Mouse (Mus musculus) heart, adult 18-20 months (tissue): ENCODE results near the gene Ppp1r2. TPM values are rescaled to one million over a fixed set of nuclear protein-coding genes. Genes with fewer than 3 reads are reported as not detected.
"Not testable (repeated sequence)": the region's sequence is repeated elsewhere in the genome, so short reads cannot be mapped to it uniquely, and the experiment has no call there.

Source experiments
- DNase-seq, 2 experiments: peaks; one replicate each; pipeline ENCODE4 v3.0.0; 2021 to 2022; ENCODE audit warnings: mixed read lengths in 1 of 2
- long read RNA-seq, 2 experiments: library from polyadenylated mRNA; stranded (forward); transcript quantifications; one replicate each; pipeline ENCODE4 v2.0.0; 2021
- total RNA-seq, 2 experiments: library from RNA; stranded (reverse); gene quantifications; 2 replicates each; pipeline ENCODE4 v1.2.3; 2021

Ppp1r2 gene
- 10 to 100 TPM; 77.5 to 85.2 TPM for total RNA-seq
- long read RNA-seq, experiment 1, full-length matches to known transcripts = 134 of 149 reads
- long read RNA-seq, experiment 1, partial matches to known transcripts = 10 of 149 reads
- long read RNA-seq, experiment 1, other reads (novel, unspliced or antisense) = 5 of 149 reads
- long read RNA-seq, experiment 2, full-length matches to known transcripts = 68 of 79 reads
- long read RNA-seq, experiment 2, partial matches to known transcripts = 10 of 79 reads
- long read RNA-seq, experiment 2, other reads (novel, unspliced or antisense) = 1 of 79 reads

DNA sequence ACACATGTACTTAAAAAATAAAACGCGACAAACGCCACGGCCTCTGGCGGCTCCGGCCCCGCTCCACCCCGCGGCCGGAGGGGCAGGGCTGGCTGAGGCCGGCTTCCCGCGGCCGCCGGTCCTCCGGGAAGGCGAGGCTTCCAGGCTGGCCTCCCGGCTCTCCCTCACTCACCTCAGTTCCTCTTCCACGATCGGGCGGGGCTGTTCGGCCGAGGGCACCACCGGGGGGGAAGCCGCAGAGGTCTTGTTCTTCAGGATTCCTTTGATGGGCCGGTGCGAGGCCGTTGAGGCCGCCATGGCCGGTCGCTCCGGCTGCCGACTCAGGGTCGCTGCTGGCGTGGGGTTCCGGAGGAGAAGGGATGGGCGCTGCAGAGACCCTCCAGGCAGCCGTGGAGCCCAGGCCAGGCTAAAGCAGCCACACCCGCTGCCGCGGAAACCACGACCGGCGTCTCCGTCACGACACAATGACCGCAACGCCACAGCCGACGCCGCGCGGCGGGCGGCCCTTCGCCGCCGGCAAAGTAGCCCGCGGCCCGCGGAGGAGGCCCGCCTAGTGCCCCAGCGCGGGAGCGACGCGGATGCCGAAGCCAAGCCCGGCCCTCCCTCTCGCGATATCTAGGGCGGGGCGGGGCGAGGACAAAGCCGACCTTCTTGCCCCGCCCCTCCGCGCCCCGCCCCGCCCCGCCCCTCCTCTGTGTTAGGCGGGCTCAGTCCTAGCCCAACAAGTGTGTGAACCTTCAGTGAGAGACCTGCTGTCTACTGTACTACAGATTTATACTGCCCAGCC lies at the start of gene Ppp1r2:
Gene Ppp1r2 (minus strand): TSS at position 604 of the 787 bp plus-strand sequence.
- DNase-seq = peak; percentile 94 to 95

DNA sequence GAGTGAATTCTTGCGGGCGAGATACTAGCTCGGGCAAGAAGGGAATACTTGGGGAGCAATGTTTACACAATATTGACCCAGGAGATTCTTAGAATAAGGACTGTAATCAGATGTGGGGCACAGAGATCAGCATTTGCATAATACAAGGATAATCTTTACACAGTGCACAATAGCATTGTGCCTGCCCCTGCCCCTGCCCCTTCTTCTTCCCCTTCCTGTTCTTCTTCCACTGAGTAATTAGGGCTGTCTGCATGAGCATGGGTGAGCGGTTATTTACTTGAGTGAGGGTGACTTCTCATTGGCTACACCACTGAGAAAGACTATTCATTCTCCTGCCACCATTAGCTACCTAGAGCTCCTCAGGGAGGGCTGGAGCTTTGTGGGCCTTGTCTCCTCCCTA lies 46.4 kb upstream of the Ppp1r2 start:
- DNase-seq = no peak

GRCm38 (mm10) chr16:31320954-31321353 lies 45.9 kb upstream of the Ppp1r2 start:
- no peak for DNase-seq

DNA sequence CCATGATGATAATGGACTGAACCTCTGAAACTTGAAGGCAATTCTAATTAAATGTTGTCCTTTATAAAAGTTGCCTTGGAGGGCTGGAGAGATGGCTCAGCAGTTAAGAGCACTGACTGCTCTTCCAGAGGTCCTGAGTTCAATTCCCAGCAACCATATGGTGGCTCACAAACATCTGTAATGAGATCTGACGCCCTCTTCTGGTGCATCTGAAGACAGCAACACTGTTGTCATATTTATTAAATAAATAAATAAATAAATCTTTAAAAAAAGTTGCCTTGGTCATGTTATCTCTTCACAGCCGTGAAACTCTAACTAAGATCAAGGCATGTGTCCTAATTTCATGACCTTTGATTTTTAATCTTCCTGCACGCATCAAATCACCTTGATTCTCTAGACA lies 44.6 kb upstream of the Ppp1r2 start:
- DNase-seq = not testable (repeated sequence)

GRCm38 (mm10) chr16:31319316-31319715 lies 44.2 kb upstream of the Ppp1r2 start:
- peak; percentile 55 to 56 for DNase-seq

DNA sequence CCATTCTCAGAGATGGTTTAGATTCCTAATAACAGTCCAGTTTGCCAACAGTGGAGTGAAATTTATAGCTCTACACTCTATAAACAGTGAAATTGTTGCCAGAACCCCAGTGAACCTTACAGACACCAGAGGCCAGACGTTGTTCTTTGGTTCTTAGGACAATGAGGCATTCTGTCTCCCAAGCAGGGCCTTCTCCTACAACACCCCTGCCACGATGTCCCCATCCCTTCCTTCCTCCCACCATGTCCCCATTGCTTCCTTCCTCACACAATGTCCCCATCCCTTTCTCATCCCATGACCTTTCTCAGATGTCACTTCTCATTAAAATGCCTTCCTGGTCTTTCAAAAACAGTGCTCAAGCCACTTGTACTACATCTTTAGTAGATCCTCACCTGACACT lies 43.3 kb upstream of the Ppp1r2 start:
- DNase-seq = no peak

- DNase-seq = peak; percentile 80 to 89
Observed at GRCm38 (mm10) chr16:31316246-31317143, 41.4 kb upstream of the Ppp1r2 start.

GRCm38 (mm10) chr16:31315294-31315693 lies 40.2 kb upstream of the Ppp1r2 start:
- DNase-seq = no peak

GRCm38 (mm10) chr16:31314497-31315233 lies 39.6 kb upstream of the Ppp1r2 start, which contains the start of gene Apod:
Gene Apod, minus strand, starts transcription at chr16:31314808.
- DNase-seq = peak in 1 of 2 experiments; percentile 25

GRCm38 (mm10) chr16:31313611-31314010 lies 38.5 kb upstream of the Ppp1r2 start:
- DNase-seq = no peak

GRCm38 (mm10) chr16:31312296-31312695 lies 37.2 kb upstream of the Ppp1r2 start:
- no peak for DNase-seq

DNA sequence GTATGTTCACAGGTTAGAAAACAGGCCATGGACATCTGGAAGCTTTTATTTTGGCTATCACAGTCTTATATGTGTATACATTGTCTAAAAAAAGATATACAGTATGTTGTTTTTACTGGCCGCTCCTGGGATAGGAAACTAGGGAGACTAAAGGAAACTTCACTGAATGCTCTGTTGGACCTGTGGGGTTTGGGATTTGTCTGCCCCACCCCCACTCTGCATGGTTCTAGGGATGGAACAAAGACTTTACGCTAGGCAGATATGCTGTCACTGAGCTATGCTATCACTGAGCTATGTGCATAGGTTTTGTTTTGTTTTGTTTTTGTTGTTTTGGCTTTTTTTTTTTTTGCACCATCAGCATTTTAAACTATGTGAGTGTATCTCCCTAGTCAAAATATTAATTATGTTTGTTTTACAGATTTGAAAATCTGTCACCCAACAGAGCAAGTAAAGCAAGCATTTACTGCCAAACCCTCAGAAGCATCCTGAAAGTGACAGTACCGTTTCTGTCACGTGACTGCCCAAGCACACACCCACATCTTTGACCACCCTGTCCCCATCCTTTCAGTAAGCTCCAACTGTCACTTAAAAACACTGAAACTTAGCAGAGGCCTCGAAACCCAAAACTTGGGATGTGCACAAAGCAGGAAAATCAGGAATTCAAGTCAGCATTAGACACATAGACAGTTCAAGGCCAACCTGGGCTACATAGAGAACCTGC lies 30.3 kb upstream of the Ppp1r2 start:
- no peak for DNase-seq

DNA sequence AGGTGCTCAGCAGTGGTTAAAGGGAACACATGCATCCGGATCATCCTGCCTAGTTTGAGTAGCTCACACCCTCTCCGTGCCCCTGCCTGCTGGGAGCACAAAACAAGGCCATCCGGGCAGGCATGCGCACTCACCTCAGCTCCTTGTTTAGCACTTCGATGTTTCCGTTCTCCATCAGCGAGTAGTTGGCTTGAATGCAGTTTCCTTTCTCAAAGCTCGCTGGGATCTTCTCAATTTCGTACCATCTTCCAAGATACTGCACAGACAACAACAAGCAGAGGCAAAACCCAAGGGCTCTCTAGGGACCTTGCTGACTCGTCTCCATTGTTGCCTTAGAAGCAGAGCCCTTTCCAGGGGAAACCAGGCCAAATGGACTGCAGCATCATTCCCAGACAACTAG lies 28.2 kb upstream of the Ppp1r2 start:
- DNase-seq = peak; percentile 60 to 75

- no peak for DNase-seq
Observed at GRCm38 (mm10) chr16:31300883-31301532, 25.9 kb upstream of the Ppp1r2 start.

DNA sequence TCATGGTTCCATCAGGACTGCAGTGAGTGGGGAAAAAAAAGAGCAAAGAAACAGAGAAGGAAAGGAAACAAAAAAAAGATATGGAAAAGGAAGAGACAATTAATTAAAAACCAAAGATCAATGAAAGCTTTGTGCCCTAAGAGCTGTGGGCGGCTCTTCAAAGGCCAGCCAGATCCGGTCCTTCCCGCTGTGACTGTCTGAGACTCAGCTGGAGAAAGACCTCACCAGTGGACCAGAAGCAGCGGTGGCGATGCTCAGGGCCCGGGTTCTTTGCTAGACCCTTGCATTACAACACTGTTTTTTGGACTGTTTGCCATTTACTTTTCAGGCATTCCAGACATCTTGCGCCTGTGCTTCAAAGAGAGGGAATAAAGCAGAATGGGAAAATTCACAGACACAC lies 25.4 kb upstream of the Ppp1r2 start:
- DNase-seq = no peak

DNA sequence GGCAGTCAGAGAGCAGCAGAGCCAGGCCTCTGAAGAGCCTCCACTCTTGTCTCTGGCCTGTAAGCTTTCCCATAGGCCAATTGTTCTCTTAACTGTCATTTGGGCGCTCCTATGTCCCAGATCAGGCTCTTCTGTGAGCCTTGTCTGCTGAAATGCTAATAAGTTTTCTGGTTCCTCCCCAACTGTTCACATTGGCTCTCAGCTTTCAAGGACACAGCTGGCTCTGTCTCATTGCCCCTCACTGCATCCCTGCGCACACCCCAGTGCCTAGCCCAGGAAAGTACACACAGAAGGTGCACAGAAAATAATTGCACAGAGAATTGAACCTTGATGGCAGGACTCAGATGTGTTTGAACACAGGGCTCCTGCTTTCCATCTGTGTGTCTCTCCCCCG lies 24.9 kb upstream of the Ppp1r2 start:
- no peak for DNase-seq

DNA sequence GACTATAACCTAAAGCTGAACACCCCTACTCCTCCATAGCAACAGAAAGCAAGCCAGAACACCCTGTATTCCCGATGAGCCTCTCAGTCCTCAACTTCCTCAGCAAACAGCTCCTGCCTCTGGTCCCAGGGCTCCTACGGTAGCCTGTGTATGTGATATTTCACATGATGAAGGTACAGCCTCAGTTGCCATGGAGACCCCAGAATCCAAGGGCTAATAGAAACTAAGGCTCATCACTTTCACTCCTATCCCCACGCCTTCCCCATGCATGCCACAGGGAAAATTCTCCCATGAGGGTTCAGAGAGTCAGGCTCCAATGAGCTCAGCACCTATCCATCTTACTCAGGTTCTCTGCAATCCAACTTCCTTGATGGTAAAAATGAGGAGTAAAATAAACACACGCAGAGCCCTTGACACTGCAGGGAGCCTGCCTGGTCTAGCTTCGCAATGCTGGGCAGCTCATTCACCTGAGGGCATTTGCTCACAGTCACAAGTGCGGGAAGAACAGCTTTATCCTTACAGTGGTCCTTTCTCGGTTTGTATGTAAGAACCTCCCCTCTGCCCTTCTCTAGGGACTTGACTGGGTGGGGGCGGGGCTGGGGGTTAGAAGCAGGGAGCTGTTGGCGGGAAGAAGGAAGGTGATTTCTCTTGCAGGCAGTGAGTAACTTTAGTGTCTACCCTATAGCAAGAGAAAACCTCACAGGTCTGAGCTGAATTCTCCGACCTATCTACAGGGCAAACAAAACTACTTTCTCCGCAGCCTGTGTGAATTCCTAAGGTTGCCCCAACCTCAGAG lies 24.3 kb upstream of the Ppp1r2 start:
- no peak for DNase-seq

DNA sequence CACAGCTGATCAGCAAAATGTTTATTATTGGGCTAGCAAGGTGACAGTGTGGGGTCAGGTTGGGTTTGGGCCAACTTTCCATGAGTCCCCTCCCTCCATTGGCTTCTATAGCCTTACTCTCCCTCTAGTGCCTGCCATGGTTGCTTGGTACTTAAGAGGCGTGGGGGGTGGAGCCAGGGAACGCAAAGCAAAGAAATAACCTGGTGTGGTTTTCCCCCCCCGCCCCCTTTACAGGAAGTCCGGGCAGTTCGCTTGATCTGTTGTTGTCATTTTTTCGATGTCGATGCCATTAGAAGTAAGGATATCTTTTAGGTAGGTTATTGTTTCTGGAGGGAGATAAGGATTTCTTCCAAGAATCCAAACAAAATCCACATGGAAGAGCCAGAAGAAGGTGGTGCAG lies 22.0 kb upstream of the Ppp1r2 start:
- DNase-seq = no peak

DNA sequence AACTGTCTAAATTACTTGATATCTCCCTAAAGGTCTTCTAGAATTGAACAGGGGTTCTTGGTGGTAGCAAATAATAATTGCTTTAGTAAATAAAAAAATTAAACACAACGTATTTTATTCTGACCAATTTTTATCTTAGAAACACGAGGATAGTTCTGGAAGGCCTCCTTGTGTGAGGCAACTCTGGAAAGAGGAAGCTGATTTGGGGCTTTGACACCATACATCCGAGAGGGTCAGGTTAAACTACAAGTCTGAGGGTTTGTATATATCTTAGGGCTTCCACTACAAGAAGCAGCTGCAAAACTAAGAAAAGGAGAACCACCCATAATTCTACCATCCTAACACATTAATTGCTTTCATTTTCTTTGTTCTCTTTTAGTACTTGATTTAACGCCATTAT lies 18.7 kb upstream of the Ppp1r2 start:
- no peak for DNase-seq
